Mouse (Mus musculus) kidney, postnatal 0 days (tissue): ENCODE measurements around the gene Ctbp1. TPM values are rescaled to one million over a fixed set of nuclear protein-coding genes. Genes with fewer than 3 reads are reported as not detected.

ENCODE experiments used
- ATAC-seq: fragments of 200-750 bp; cut with Nextera tagmentation; replicated peaks from 2 replicates; pipeline ENCODE4 v1.8.0; 2017; ENCODE audit warnings: low read depth, moderate number of reproducible peaks, moderate TSS enrichment, moderate library complexity; ENCODE audit not compliant: low FRiP score
- DNase-seq: peaks from one replicate; pipeline ENCODE4 v3.0.0-alpha.2; 2016; ENCODE audit warnings: low spot score
- H3K27ac ChIP-seq: fragments of 300-500 bp; sonication (generic); 2 replicates; pipeline ENCODE4 v1.5.1; 2014; ENCODE audit warnings: mild to moderate bottlenecking
- H3K27me3 ChIP-seq: fragments of 300-500 bp; sonication (generic); 2 replicates; pipeline ENCODE4 v1.6.1; 2014; ENCODE audit warnings: low read length, mixed read lengths; ENCODE audit not compliant: insufficient read depth
- H3K36me3 ChIP-seq: fragments of 300-500 bp; sonication (generic); 2 replicates; pipeline ENCODE4 v1.6.1; 2014; ENCODE audit warnings: low read length, mixed read lengths; ENCODE audit not compliant: insufficient read depth
- H3K4me1 ChIP-seq: fragments of 300-500 bp; sonication (generic); replicated peaks from 2 replicates; pipeline ENCODE4 v1.6.1; 2014; ENCODE audit warnings: antibody characterized with exemption, low read length, mixed read lengths; ENCODE audit not compliant: insufficient read depth
- H3K4me2 ChIP-seq: fragments of 300-500 bp; sonication (generic); 2 replicates; pipeline ENCODE4 v1.6.1; 2014; ENCODE audit warnings: mild to moderate bottlenecking, low read length, moderate library complexity, mixed read lengths
- H3K4me3 ChIP-seq: fragments of 300-500 bp; sonication (generic); replicated peaks from 2 replicates; pipeline ENCODE4 v1.5.1; 2014; ENCODE audit warnings: low read depth, low read length
- H3K9ac ChIP-seq: fragments of 300-500 bp; sonication (generic); 2 replicates; pipeline ENCODE4 v1.6.1; 2014; ENCODE audit warnings: low read depth, low read length
- H3K9me3 ChIP-seq: fragments of 300-500 bp; sonication (generic); replicated peaks from 2 replicates; pipeline ENCODE4 v1.6.1; 2016; ENCODE audit warnings: low read length, inconsistent platforms, mixed read lengths
- CTCF ChIP-seq: IDR thresholded peaks from 2 replicates; pipeline ENCODE4 v1.5.1; 2016; ENCODE audit warnings: antibody characterized with exemption, low read depth, mild to moderate bottlenecking, moderate library complexity
- WGBS: fragments of 180-500 bp; shearing (Covaris S2); extraction: QIAGEN DNeasy Blood & Tissue Kit; methylation state at CpG from one replicate; pipeline ENCODE4 v1.1.7; 2014; 5-methylcytosine and 5-hydroxymethylcytosine counted together
- polyA plus RNA-seq: library from polyadenylated mRNA; unstranded; fragments of >200 nt; fragmentation: Nextera tagmentation; extraction: Ambion mirVana; gene quantifications from 2 replicates; pipeline ENCODE4 v1.2.1, GENCODE M21; 2015

Ctbp1 gene
- polyA plus RNA-seq, 1 experiment from 2014 or later = 252 TPM

DNA sequence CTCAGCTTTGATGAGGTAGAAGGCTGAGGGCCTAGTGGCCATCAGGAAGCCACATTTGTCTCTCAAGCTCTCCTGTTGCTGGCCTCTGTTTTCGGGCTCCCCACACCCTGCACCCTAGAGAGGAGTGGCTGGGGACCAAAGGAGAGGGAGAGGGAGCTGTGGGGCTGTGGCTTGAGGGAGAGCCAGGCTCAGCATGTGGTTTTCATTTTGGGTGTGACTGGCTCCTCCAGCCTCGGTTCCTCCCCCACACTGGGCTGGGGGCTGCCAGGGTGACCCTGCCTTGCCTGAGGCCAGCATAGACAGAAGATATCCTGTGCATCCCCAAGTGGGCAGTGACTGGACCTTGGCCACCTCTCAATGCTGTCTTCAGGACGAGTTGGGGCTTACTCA is 36.5 kb downstream of the Ctbp1 start:
- TF ChIP-seq CTCF = no peak
- no peaks in the 10 kb centered on the region for H3K36me3 ChIP-seq
- H3K9me3 ChIP-seq = no peaks in the 10 kb centered on the region
- H3K4me1 ChIP-seq = 0 out of 2 replicates have a peak, but pooled peaks cover 3% of the 10 kb centered on the region
- DNase-seq (no peak), ATAC-seq (no peak)
- H3K27me3 ChIP-seq = no peaks in the 10 kb centered on the region
- no peak overlapping the region for H3K4me3 ChIP-seq
- WGBS = 52% methylated on average over 3 of the region's 3 CpGs
- H3K27ac ChIP-seq = no peak overlapping the region
- no peak overlapping the region for H3K4me2 ChIP-seq
- no peak overlapping the region for H3K9ac ChIP-seq

DNA sequence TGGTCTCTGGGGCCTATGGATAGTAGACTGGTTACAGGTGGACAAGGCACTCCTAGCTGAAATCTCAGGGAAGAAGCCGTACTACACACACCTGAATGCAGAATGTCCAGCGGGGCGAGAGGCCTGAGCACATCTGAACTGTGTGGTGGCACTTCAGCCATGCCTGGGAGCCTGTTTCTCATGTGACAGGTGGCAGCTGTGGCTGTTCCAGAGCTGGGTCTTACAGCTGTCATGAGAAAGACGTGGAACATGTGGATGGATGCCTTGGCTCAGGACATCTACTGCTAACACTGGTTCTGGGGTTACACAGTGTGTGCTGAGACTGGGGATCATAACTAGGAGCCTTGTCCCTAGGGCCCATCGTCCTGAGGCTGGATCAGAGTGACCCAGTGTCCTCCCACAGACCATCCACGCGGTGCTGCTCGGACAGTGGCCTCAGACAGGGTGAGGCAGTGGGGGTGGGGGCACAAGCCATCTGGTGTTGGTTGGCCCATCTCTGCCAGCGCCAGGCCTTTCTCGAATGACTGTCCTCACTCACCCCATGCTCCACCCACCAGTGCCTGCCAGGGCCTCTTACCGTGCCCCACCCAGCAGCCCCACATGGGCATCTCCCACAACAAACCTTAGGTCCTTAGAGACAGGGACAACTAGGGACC is 37.1 kb downstream of the Ctbp1 start:
- H3K4me2 ChIP-seq = no peak overlapping the region
- no peaks in the 10 kb centered on the region for H3K9me3 ChIP-seq
- no peak for TF ChIP-seq CTCF
- no peaks in the 10 kb centered on the region for H3K27me3 ChIP-seq
- no peak overlapping the region for H3K27ac ChIP-seq
- WGBS = 59% methylated on average over 11 of the region's 11 CpGs
- 0 out of 2 replicates have a peak, but pooled peaks cover 3% of the 10 kb centered on the region for H3K4me1 ChIP-seq
- no peak overlapping the region for H3K9ac ChIP-seq
- no peaks in the 10 kb centered on the region for H3K36me3 ChIP-seq
- no peak overlapping the region for H3K4me3 ChIP-seq
- no peak for DNase-seq
- ATAC-seq = peak; percentile 15; the same call in 1 of the 2 replicates

DNA sequence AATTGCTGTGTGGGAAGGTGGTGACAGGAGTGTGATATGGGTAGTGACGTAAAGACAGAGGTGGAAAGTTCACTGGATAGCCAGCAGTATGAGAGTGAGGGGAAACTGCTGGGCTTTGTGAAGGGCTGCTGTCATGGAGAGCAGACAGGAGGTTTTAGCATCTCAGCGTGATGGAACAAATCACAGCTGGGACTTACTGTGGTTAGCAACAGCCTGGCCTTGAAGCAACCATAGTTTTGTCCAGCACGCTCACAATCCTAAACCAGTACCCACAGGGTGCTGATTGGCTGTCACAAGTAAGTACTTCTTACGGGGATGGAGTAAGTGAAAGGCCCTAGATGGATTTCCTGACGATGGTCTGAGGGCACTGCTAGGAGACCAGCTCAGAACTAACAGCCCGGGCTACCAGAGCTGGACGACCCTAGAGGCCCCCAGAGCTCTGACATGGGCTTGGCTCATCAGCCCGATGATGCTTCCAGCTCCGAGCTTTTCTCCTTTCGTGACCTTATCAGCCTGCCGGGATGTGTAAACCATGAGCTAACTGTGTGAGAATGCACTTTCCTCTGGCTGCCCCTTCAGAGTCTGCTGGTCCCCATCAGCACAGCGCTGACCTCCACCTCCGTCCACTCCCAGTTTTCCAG is 40.3 kb downstream of the Ctbp1 start:
- Histone ChIP-seq H3K27ac (no peak overlapping the region), H3K4me1 (0 out of 2 replicates have a peak, but pooled peaks cover 3% of the 10 kb centered on the region), H3K27me3 (no peaks in the 10 kb centered on the region), H3K4me3 (no peak overlapping the region), H3K9me3 (no peaks in the 10 kb centered on the region), H3K4me2 (no peak overlapping the region), H3K9ac (no peak overlapping the region), H3K36me3 (no peaks in the 10 kb centered on the region)
- 38% methylated on average over 13 of the region's 13 CpGs for WGBS
- ATAC-seq (no peak; the same call in 1 of the 2 replicates), DNase-seq (peak; percentile 59)
- TF ChIP-seq CTCF = no peak

DNA sequence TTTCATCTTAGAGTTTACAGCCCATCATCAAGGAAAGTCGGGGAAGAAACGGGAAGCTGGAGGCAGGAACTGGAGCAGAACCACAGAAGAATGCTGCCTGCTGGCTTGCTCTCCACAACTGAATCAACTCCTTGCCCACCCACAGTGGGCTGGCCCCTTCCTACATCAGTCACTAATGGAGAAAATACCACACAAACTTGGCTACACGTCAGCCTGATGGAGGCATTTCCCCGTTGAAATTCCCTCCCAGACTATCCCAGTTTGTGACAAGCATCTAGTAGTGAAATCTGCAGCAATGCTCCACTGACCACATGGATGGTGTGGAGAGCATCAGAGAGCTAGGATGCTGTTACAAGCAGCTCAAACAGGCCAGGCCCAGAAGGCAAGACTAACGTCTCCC is 42.0 kb downstream of the Ctbp1 start:
- Histone ChIP-seq H3K36me3 (no peaks in the 10 kb centered on the region), H3K27ac (no peak overlapping the region), H3K27me3 (no peaks in the 10 kb centered on the region), H3K9ac (no peak overlapping the region), H3K4me2 (no peak overlapping the region), H3K4me1 (peaks cover 6% of the 10 kb centered on the region; the same call in 1 of the 2 replicates), H3K9me3 (no peaks in the 10 kb centered on the region), H3K4me3 (no peak overlapping the region)
- no peak for DNase-seq
- no peak for ATAC-seq
- whole genome bisulfite sequencing = 65% methylated on average over 5 of the region's 5 CpGs
- TF ChIP-seq CTCF = no peak

DNA sequence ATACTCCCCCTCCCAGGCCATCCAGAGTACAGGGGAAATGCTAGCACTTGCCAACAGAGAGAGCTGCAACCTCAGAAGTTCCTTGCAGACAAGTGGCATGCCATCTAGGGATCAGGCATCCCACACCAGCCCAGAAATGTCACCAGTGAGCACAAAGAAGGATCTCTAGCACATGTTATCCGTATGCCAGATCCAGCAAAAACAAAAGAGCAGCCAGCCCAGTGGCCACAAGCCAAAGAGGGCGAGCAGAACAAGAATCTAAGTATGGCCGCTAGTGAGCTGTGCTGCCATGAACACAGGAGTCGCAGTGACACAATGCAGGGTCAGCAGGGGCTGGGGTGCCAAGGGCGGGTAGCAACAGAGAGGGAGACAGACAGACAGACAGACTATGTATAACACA is 44.5 kb downstream of the Ctbp1 start:
- peaks cover 8% of the 10 kb centered on the region; the same call in 1 of the 2 replicates for H3K4me1 ChIP-seq
- H3K9ac ChIP-seq = no peak overlapping the region
- no peak overlapping the region for H3K4me2 ChIP-seq
- ATAC-seq (no peak), DNase-seq (no peak)
- no peaks in the 10 kb centered on the region for H3K9me3 ChIP-seq
- H3K4me3 ChIP-seq = no peak overlapping the region
- no peak overlapping the region for H3K27ac ChIP-seq
- TF ChIP-seq CTCF = no peak
- 73% methylated on average over 5 of the region's 5 CpGs for WGBS
- no peaks in the 10 kb centered on the region for H3K36me3 ChIP-seq
- H3K27me3 ChIP-seq = no peaks in the 10 kb centered on the region

DNA sequence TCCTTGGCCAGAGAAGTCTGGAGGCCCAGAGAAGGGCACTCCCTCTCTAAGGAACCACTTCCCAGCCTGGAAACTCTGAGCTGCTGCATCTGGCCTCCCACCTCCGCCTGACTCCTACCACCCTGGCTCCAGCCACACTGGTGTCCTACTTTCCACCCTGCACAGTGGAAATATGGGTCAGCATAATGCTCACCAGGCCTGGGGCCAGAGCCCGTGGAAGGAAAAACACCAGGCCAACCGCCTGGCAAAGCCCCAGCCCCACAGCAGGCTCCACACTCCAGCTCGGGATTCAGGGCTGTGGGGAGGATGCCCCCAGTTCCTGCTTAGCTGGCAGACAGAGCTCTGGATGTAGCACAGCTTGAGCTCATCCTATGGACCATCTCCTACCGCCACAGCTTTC is 46.4 kb downstream of the Ctbp1 start:
- Histone ChIP-seq H3K27me3 (no peaks in the 10 kb centered on the region), H3K4me3 (no peak overlapping the region), H3K4me1 (peaks cover 9% of the 10 kb centered on the region; the same call in 1 of the 2 replicates), H3K36me3 (no peaks in the 10 kb centered on the region), H3K27ac (peak overlapping the region; percentile 57), H3K9me3 (no peaks in the 10 kb centered on the region), H3K9ac (no peak overlapping the region), H3K4me2 (no peak overlapping the region)
- 56% methylated on average over 5 of the region's 5 CpGs for WGBS
- DNase-seq (no peak), ATAC-seq (no peak)
- no peak for TF ChIP-seq CTCF
